Mouse (Mus musculus) 3T3-L1 (cell line): ENCODE results near the gene Psmb2.

ENCODE experiments used
- DNase-seq: peaks from one replicate; pipeline ENCODE4 v3.0.0-alpha.2; 2015; ENCODE audit warnings: low read depth, low spot score

Gene Psmb2

DNA sequence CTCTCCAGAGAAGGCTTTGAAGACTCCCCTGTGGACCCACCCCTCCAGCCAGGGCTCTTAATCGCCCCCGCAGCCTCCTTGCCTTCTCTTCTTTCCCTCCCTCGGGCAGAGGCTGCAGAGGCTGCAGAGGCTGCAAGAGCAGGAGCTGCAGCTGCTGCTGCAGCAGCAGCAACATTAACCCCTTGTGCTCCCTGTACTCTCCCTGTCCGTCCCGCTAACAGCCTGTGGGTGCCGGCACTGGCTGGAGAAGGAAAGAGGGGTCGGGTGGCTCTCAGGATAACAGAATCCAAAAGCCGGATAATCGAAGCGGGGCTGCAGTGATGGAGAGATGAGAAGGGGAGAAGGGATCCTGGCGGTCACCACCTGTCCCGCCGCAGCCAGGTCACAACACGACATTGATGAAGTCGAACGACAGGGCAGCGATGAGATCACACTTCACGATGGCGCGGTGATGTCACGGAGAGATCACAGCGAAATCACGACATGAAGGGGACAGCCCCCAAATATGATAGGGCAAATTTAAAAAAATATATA is 75.2 kb downstream of the Psmb2 start:
- peak; percentile 31 for DNase-seq

- peak; percentile 96 for DNase-seq
Measured at GRCm38 (mm10) chr4:126753268-126754230, 76.1 kb downstream of the Psmb2 start, which contains the start of the genes Ncdn and AU040320. TSS of gene Ncdn (minus strand) at chr4:126753438. TSS of gene AU040320 (plus strand) at chr4:126753544.

GRCm38 (mm10) chr4:126754231-126754611 is 76.8 kb downstream of the Psmb2 start:
- no peak for DNase-seq

DNA sequence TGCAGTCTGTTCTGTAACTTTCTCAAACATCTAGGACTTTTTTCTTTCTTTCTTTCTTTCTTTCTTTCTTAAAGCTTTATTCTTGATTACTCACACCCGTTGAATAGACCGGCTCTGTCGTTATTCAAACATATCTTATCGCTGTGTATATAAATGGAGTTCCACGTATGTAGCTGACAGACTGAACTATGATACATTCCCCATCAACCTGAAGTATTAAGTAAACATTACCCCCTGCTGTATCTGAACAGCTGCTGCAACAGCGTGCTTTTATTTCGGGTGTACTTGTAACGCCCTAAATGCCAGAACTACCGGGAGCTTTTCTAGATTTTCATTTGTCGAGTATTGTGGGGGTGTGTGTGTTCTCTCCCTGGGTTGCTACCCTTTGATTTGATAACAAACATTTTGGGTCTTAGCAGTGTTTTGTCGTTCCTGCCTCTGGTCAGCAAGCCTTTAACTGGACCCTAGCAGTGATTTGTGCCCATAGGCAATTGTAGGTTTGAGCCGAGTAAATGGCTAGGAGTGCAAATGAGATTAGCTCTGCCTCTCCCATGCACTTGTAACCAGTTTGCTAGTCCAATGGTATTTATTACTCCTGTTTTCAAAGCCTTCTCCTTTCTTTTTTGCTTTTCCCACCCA is 77.4 kb downstream of the Psmb2 start:
- DNase-seq = no peak

DNA sequence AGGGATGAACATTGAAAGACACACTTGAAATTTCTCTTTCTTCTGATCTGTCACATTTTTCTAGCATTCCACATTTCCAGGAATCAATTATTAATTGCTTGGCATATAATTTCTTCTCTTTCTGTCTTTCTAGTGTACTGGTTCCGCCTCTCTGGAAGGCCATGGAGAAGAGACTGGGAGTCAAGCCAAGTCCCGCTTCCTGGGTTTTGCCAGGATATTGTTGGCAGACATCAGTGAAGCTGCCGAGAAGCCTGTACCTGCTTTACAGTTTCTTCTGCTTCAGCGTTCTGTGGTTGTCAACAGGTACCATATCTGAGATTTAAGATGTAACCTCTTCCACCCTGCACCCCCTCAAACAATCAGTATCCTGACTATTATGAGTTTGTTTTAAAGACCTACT is 79.3 kb downstream of the Psmb2 start:
- DNase-seq = peak; percentile 49

DNA sequence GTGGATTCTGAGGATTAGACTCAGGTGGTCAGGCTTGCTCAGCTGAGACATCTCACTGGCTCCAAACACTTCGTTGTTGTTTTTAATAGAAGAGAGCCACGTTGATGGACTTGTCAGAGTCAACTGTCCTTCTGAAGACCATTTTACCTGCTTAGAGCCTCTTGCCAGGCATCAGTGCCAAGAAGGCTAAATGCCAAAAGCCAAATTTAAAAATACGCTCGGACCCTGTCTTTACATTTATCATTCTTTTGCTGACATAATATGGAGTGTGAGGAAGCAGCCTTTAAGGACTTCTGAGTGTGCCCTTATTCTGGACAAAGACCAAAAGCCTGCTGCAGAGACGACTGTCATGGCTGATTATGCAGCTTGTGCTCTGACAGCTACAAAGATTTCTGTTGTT is 80.9 kb downstream of the Psmb2 start:
- no peak for DNase-seq
